Mouse (Mus musculus) heart, postnatal 0 days (tissue): ENCODE measurements at regions not wholly inside any gene's neighbourhood (a gene's known extent, or its start where the extent isn't known, plus 50 kb on each side); places are given as distances from the start of the nearest gene placed in this dataset.

Experiments
- ATAC-seq: fragments of 200-750 bp; cut with Nextera tagmentation; 2 replicates; pipeline ENCODE4 v1.8.0; 2017; ENCODE audit warnings: low read depth, moderate number of reproducible peaks, moderate library complexity; ENCODE audit not compliant: insufficient read depth
- DNase-seq: peaks from one replicate; pipeline ENCODE4 v3.0.0-alpha.2; 2016; ENCODE audit warnings: low spot score
- H3K27ac ChIP-seq: fragments of 300-500 bp; sonication (generic); 2 replicates; pipeline ENCODE4 v1.5.1; 2014; ENCODE audit warnings: low read depth, mild to moderate bottlenecking
- H3K27me3 ChIP-seq: fragments of 300-500 bp; sonication (generic); 2 replicates; pipeline ENCODE4 v1.6.1; 2014; ENCODE audit warnings: low read length, mixed read lengths; ENCODE audit not compliant: control insufficient read depth, insufficient read depth
- H3K36me3 ChIP-seq: fragments of 300-500 bp; sonication (generic); replicated peaks from 2 replicates; pipeline ENCODE4 v1.6.1; 2014; ENCODE audit warnings: low read length, mixed read lengths; ENCODE audit not compliant: control insufficient read depth, insufficient read depth
- H3K4me1 ChIP-seq: fragments of 300-500 bp; sonication (generic); 2 replicates; pipeline ENCODE4 v1.6.1; 2014; ENCODE audit warnings: antibody characterized with exemption; ENCODE audit not compliant: control insufficient read depth, insufficient read depth
- H3K4me2 ChIP-seq: fragments of 300-500 bp; sonication (generic); 2 replicates; pipeline ENCODE4 v1.6.1; 2014; ENCODE audit warnings: low read depth, mild to moderate bottlenecking, low read length, moderate library complexity
- H3K4me3 ChIP-seq: fragments of 300-500 bp; sonication (generic); 2 replicates; pipeline ENCODE4 v1.5.1; 2014; ENCODE audit warnings: low read depth, low read length
- H3K9ac ChIP-seq: fragments of 300-500 bp; sonication (generic); replicated peaks from 2 replicates; pipeline ENCODE4 v1.6.1; 2014; ENCODE audit warnings: low read depth, low read length, mixed read lengths
- H3K9me3 ChIP-seq: fragments of 300-500 bp; sonication (generic); replicated peaks from 2 replicates; pipeline ENCODE4 v1.6.1; 2016; ENCODE audit warnings: low read length; ENCODE audit not compliant: control insufficient read depth
- CTCF ChIP-seq: IDR thresholded peaks from 2 replicates; pipeline ENCODE4 v1.5.1; 2016; ENCODE audit warnings: antibody characterized with exemption, control low read depth, low read depth
- EP300 ChIP-seq: IDR thresholded peaks from 2 replicates; pipeline ENCODE4 v1.6.1; 2016; ENCODE audit warnings: antibody characterized with exemption, low read depth
- WGBS: fragments of 180-500 bp; shearing (Covaris S2); extraction: QIAGEN DNeasy Blood & Tissue Kit; methylation state at CpG from one replicate; pipeline ENCODE4 v1.1.7; 2014; 5-methylcytosine and 5-hydroxymethylcytosine counted together

DNA sequence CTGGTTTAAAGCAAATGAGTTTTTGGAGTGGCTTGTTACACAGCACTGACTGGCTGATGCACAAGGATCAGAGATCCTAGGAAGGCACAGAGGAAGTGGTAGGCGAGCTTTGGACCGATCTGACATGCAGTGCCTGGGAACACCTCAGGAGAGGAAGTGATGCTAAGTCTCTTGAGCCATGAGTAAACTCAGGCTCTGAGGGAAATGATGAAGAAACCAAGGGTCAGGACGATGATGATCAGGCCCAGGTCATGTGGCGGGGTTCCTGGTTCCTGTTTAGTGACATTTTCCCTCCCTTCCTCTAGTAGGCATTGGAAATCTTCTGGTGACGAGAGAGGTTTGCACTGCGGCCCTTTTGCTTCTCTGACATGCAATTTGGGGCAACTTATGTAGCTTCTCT is 208.7 kb downstream of the 4933412E24Rik start:
- Histone ChIP-seq H3K9ac (no peak overlapping the region), H3K4me2 (no peak overlapping the region), H3K27me3 (no peaks in the 10 kb centered on the region), H3K4me1 (no peaks in the 10 kb centered on the region), H3K27ac (no peak overlapping the region), H3K9me3 (no peaks in the 10 kb centered on the region), H3K4me3 (no peak overlapping the region), H3K36me3 (no peaks in the 10 kb centered on the region)
- TF ChIP-seq CTCF (no peak), EP300 (no peak)
- ATAC-seq (no peak), DNase-seq (no peak)
- 80% methylated on average over 6 of the region's 6 CpGs for WGBS

- no peak overlapping the region for H3K27ac ChIP-seq
- H3K4me3 ChIP-seq: no peak overlapping the region
- H3K36me3 ChIP-seq: no peaks in the 10 kb centered on the region
- no peak for DNase-seq
- WGBS: 83% methylated on average over 2 of the region's 2 CpGs
- no peaks in the 10 kb centered on the region for H3K9me3 ChIP-seq
- H3K4me1 ChIP-seq: no peaks in the 10 kb centered on the region
- no peaks in the 10 kb centered on the region for H3K27me3 ChIP-seq
- H3K9ac ChIP-seq: no peak overlapping the region
- no peak for ATAC-seq
- TF ChIP-seq CTCF: no peak
- TF ChIP-seq EP300: no peak
- no peak overlapping the region for H3K4me2 ChIP-seq
Measured at GRCm38 (mm10) chr15:59805771-59806170, 210.6 kb downstream of the 4933412E24Rik start.

DNA sequence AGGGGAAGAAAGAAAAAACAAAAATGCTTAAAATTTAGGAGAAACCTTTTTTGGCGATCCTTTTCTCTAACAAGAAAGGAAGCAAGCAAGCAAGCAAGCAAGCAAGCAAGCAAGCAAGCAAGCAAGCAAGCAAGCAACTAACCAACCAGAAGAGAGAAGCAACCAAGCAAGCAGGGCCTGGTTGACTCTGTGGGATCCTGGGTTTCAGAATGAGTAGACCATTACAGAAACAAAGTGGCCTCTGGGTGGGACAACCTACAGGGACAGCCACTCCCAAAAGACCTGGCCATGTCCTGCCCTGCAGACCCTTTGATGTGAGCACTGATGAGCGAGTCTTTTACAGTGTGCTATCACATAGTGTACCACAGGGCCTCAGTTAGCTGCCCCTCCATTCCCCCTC is 211.6 kb downstream of the 4933412E24Rik start:
- Histone ChIP-seq H3K27ac (no peak overlapping the region), H3K36me3 (no peaks in the 10 kb centered on the region), H3K9me3 (no peaks in the 10 kb centered on the region), H3K9ac (no peak overlapping the region), H3K4me3 (no peak overlapping the region), H3K27me3 (no peaks in the 10 kb centered on the region), H3K4me2 (no peak overlapping the region), H3K4me1 (no peaks in the 10 kb centered on the region)
- TF ChIP-seq EP300: no peak
- no peak for TF ChIP-seq CTCF
- no peak for DNase-seq
- WGBS: 93% methylated on average over 2 of the region's 2 CpGs
- no peak for ATAC-seq

GRCm38 (mm10) chr15:59804394-59804793 is 212.0 kb downstream of the 4933412E24Rik start:
- no peak for DNase-seq
- H3K27me3 ChIP-seq: no peaks in the 10 kb centered on the region
- no peak overlapping the region for H3K9ac ChIP-seq
- no peak overlapping the region for H3K4me2 ChIP-seq
- WGBS: 81% methylated on average over 7 of the region's 7 CpGs
- H3K27ac ChIP-seq: no peak overlapping the region
- TF ChIP-seq CTCF (no peak), EP300 (no peak)
- no peak overlapping the region for H3K4me3 ChIP-seq
- H3K36me3 ChIP-seq: no peaks in the 10 kb centered on the region
- no peak for ATAC-seq
- no peaks in the 10 kb centered on the region for H3K4me1 ChIP-seq
- H3K9me3 ChIP-seq: no peaks in the 10 kb centered on the region

DNA sequence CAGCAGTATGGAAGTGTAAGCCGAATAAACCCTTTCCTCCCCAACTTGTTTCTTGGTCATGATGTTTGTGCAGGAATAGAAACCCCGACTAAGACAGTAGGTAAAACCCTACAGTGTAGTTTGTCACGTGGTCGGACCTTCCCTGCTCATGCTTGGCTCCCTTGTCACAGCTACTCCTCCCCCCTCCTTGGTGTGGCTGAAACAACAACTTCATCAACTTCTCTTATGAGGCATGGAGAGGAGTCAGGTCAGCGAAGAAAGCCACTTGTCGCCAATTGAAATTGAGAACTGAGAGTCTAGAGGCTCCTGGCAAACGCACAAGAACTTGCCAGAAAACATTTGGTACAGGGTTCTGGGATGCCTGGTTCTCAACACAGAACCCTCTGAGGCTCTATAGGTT is 214.1 kb downstream of the 4933412E24Rik start:
- WGBS: 74% methylated on average over 6 of the region's 7 CpGs
- Histone ChIP-seq H3K27me3 (no peaks in the 10 kb centered on the region), H3K9ac (no peak overlapping the region), H3K4me1 (no peaks in the 10 kb centered on the region), H3K4me3 (no peak overlapping the region), H3K27ac (no peak overlapping the region), H3K9me3 (no peaks in the 10 kb centered on the region), H3K4me2 (no peak overlapping the region), H3K36me3 (no peaks in the 10 kb centered on the region)
- TF ChIP-seq CTCF (no peak), EP300 (no peak)
- DNase-seq (no peak), ATAC-seq (no peak)

- Histone ChIP-seq H3K4me3 (no peak overlapping the region), H3K4me2 (no peak overlapping the region), H3K27ac (no peak overlapping the region), H3K9ac (no peak overlapping the region), H3K9me3 (no peaks in the 10 kb centered on the region), H3K4me1 (peaks cover 16% of the 10 kb centered on the region; the same call in 1 of the 2 replicates), H3K36me3 (no peaks in the 10 kb centered on the region), H3K27me3 (no peaks in the 10 kb centered on the region)
- ATAC-seq: no peak
- TF ChIP-seq CTCF (no peak), EP300 (no peak)
- no peak for DNase-seq
- 77% methylated on average over 3 of the region's 3 CpGs for WGBS
Measured at GRCm38 (mm10) chr15:59799124-59799815, 217.1 kb downstream of the 4933412E24Rik start.
